Mouse (Mus musculus): ENCODE measurements at regions not wholly inside any gene's neighbourhood (a gene's known extent, or its start where the extent isn't known, plus 50 kb on each side); places are given as distances from the start of the nearest gene placed in this dataset. TPM values are rescaled to one million over a fixed set of nuclear protein-coding genes. Genes with fewer than 3 reads are reported as not detected.
A peak's percentile ranks its signal among the peaks of the same experiment; 100 is the strongest.

DNA sequence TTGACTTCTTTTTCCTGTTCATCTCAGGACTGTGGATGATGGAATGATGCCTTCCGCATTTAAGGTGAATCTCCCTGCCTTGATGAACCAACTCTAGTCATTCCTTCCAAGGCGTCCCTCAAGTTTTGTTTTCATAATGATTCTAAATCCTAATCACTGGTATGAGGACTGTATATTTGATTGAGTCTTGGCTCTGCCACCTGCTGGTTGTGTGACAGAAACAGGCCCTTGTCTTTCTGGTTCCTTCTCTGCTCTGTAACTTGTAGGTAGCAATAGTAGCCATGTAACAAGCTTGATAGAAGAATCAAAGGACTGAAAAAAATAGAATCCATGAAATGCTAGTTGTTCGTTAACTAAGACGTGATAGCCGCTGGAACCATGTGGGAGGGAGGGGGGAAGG lies 81.8 kb upstream of the Ccdc54 start:
- Histone ChIP-seq H3K9me3 (replicated peaks; ENCODE audit: control insufficient read depth, low read length) (no peaks in the 10 kb centered on the region), H3K4me3 (ENCODE audit: low read depth, low read length) (no peak overlapping the region), H3K4me2 (ENCODE audit: low read depth, low read length) (no peak overlapping the region), H3K27me3 (ENCODE audit: control insufficient read depth, insufficient read depth, low read length) (no peaks in the 10 kb centered on the region), H3K36me3 (replicated peaks; ENCODE audit: control insufficient read depth, insufficient read depth, low read length) (no peaks in the 10 kb centered on the region), H3K9ac (replicated peaks; ENCODE audit: low read depth, low read length) (no peak overlapping the region), H3K4me1 (ENCODE audit: control insufficient read depth, insufficient read depth) (no peaks in the 10 kb centered on the region), H3K27ac (ENCODE audit: low read depth) (no peak overlapping the region)
- ATAC-seq (ENCODE audit: insufficient read depth, low read depth) (no peak), DNase-seq (ENCODE audit: low spot score) (no peak)
- WGBS = 64% methylated on average over 5 of the region's 5 CpGs
- no peak for TF ChIP-seq EP300 (IDR thresholded peaks at IDR 0.05; ENCODE audit: low read depth)
- peak; percentile 40 for TF ChIP-seq CTCF (IDR thresholded peaks at IDR 0.05; ENCODE audit: low read depth)

DNA sequence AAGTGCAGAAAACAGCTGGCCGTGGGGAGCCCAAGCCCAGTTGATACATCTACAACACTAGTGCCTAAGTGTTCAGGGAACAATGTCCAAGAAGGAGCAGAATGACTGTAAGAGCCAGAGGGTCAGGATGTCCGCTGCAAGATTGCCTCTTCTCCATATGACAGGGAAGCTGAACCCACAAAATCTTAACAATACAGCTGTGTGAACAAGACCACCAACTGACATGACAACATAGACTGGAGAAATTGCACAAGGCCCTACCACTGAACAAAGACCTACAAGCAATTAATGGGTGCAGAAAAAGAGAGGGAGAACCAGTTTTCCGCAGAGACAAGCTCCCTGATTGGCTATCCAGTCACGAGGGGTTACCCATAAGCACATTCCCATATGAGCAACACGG lies 80.2 kb upstream of the Ccdc54 start:
- Histone ChIP-seq H3K4me2 (ENCODE audit: low read depth, low read length) (no peak overlapping the region), H3K27ac (ENCODE audit: low read depth) (no peak overlapping the region), H3K27me3 (ENCODE audit: control insufficient read depth, insufficient read depth, low read length) (no peaks in the 10 kb centered on the region), H3K36me3 (replicated peaks; ENCODE audit: control insufficient read depth, insufficient read depth, low read length) (no peaks in the 10 kb centered on the region), H3K4me1 (ENCODE audit: control insufficient read depth, insufficient read depth) (no peaks in the 10 kb centered on the region), H3K9me3 (replicated peaks; ENCODE audit: control insufficient read depth, low read length) (no peaks in the 10 kb centered on the region), H3K4me3 (ENCODE audit: low read depth, low read length) (no peak overlapping the region), H3K9ac (replicated peaks; ENCODE audit: low read depth, low read length) (no peak overlapping the region)
- no peak for ATAC-seq (ENCODE audit: insufficient read depth, low read depth)
- no peak for DNase-seq (ENCODE audit: low spot score)
- WGBS = 85% methylated on average over 5 of the region's 5 CpGs
- TF ChIP-seq EP300 (IDR thresholded peaks at IDR 0.05; ENCODE audit: low read depth) (no peak), CTCF (IDR thresholded peaks at IDR 0.05; ENCODE audit: low read depth) (no peak)

DNA sequence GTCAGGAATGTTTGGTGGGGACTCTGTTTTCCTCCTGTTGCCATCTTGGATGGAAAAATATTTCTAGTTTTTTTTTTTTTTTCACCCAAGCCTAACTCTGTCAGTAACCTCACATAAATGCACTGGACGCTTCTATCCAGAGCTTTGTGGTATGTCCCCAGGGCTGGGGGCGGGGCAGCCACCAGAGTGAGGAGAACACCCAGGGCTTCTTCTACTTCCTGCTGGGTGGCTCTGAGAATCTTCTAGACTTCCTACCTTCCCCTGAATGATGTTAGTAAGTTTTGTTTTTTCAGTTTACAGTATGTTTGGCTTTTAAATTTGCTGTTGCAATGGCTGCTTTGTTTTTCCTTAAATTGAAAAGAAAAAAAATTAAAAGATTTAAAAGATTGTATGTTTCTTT lies 73.3 kb upstream of the Ccdc54 start:
- Histone ChIP-seq H3K36me3 (replicated peaks; ENCODE audit: control insufficient read depth, insufficient read depth, low read length) (no peaks in the 10 kb centered on the region), H3K27me3 (ENCODE audit: control insufficient read depth, insufficient read depth, low read length) (no peaks in the 10 kb centered on the region), H3K9ac (replicated peaks; ENCODE audit: low read depth, low read length) (no peak overlapping the region), H3K27ac (ENCODE audit: low read depth) (no peak overlapping the region), H3K4me1 (ENCODE audit: control insufficient read depth, insufficient read depth) (no peaks in the 10 kb centered on the region), H3K4me3 (ENCODE audit: low read depth, low read length) (no peak overlapping the region), H3K9me3 (replicated peaks; ENCODE audit: control insufficient read depth, low read length) (no peaks in the 10 kb centered on the region), H3K4me2 (ENCODE audit: low read depth, low read length) (no peak overlapping the region)
- ATAC-seq (ENCODE audit: insufficient read depth, low read depth) (no peak), DNase-seq (ENCODE audit: low spot score) (no peak)
- TF ChIP-seq CTCF (IDR thresholded peaks at IDR 0.05; ENCODE audit: low read depth) (no peak), EP300 (IDR thresholded peaks at IDR 0.05; ENCODE audit: low read depth) (no peak)
- WGBS = 43% methylated on average over 2 of the region's 2 CpGs

Small RNA genes lying in the stretch of these regions (microRNA-seq; reads per million reads assigned to microRNA genes)
- not detected for gene Mir6363

Data from heart, postnatal 0 days (tissue).